Mouse (Mus musculus) heart, postnatal 14 days (tissue): ENCODE data around the gene Gpr108. TPM values are rescaled to one million over a fixed set of nuclear protein-coding genes. Genes with fewer than 3 reads are reported as not detected.
A peak's percentile ranks its signal among the peaks of the same experiment; 100 is the strongest.
"Not testable (repeated sequence)": the region's sequence is repeated elsewhere in the genome, so short reads cannot be mapped to it uniquely, and the experiment has no call there.

Source experiments
- DNase-seq, 2 experiments: peaks; one replicate each; pipeline ENCODE4 v3.0.0; 2021 to 2022
- intact Hi-C: fragments of 180-260 bp; cut with DNase I; formaldehyde crosslinking; loops from one replicate; pipeline ENCODE4 v1.15.1; 2025
- long read RNA-seq, 2 experiments: library from polyadenylated mRNA; stranded (forward); transcript quantifications; one replicate each; pipeline ENCODE4 v2.0.0; 2021
- total RNA-seq, 2 experiments: library from RNA; stranded (reverse); gene quantifications; 2 replicates each; pipeline ENCODE4 v1.2.3; 2021

Gpr108 gene
- total RNA-seq = 10 to 100 TPM; 25.9 to 26.8 TPM
- long read RNA-seq, experiment 1, transcript Gpr108-201 (17 exons, 2,064 nt) = minor isoform, 20 of 56 reads
- long read RNA-seq, experiment 1, transcript Gpr108-204 (17 exons, 2,405 nt) = major isoform, 29 of 56 reads
- long read RNA-seq, experiment 1, partial matches to known transcripts = 2 of 56 reads
- long read RNA-seq, experiment 1, other reads (novel, unspliced or antisense) = 5 of 56 reads
- long read RNA-seq, experiment 2, transcript Gpr108-204 (17 exons, 2,405 nt) = major isoform, 22 of 51 reads
- long read RNA-seq, experiment 2, transcript Gpr108-201 (17 exons, 2,064 nt) = minor isoform, 15 of 51 reads
- long read RNA-seq, experiment 2, partial matches to known transcripts = 4 of 51 reads
- long read RNA-seq, experiment 2, other reads (novel, unspliced or antisense) = 10 of 51 reads

DNA sequence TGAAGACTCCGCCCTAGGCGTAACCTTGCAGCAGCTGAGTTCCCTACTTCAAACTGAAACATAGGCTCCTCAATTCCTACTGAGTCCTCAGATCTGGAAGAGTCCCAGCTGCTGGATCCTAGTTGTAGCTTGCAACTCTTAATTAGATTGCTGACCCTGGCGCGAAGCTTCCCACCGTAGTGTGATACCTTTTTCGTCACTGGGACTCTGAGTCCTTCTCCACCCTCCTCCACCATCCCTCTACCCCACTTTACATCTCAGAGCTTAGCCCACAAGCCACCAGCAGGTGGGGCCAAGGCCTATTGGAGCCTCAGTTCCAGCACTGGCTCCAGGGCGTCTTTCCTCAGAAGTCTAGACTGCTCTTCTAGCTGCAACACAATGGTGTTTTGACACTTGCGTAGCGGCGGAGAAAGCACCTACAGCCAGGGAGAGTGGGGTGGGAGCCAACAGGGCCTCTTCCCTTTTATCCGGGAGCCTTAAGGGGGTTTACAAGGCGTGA is at the start of gene Gpr108:
TSS of gene Gpr108 (minus strand) at position 246 of the 499 bp plus-strand sequence.
- DNase-seq = peak; percentile 81 to 84
- intact Hi-C loops = loop anchor here (5.0 to 10.0 kb wide), 2 partner anchors 236 to 253 kb away; partner anchors contain the start of genes Alkbh7, Clpp, Gm17949 and Gtf2f1

DNA sequence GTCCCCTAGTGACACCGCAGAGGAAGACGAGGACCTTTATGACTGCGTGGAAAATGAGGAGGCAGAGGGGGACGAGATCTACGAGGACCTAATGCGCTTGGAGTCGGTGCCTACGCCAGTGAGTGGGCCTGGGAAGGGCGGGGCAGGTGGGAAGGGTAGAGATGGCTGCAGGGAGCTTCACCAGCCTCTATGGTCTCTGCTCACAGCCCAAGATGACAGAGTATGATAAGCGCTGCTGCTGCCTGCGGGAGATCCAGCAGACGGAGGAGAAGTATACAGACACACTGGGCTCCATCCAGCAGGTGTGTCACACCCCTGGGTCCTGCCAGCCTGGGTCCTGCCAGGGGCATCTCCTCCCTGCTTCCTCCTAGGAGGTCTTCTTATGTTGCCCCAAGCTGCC is 48.8 kb upstream of the Gpr108 start:
- intact Hi-C loops = no loop called here
- no peak for DNase-seq

DNA sequence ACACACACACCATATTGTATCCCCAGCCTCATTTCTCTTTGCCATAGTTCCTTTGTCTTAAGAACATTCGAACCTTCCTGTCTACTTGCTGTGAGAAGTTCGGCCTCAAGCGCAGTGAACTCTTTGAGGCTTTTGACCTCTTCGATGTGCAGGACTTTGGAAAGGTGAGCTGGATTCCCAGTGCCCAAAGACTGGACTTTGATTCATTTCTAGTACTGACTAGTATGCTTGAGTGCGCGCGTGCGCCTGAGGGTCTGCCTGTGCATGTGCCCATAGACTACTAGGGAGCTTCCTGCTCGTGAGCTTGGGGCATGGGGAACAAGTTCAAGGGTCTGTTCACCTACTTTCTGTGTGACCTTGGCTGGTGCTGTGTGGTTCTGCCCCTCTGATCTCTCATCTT is 47.7 kb upstream of the Gpr108 start:
- no peak for DNase-seq
- intact Hi-C loops = no loop called here

- intact Hi-C loops = no loop called here
- DNase-seq = no peak
These were observed 44.7 kb upstream of the Gpr108 start for GRCm38 (mm10) chr17:57292968-57293367.

DNA sequence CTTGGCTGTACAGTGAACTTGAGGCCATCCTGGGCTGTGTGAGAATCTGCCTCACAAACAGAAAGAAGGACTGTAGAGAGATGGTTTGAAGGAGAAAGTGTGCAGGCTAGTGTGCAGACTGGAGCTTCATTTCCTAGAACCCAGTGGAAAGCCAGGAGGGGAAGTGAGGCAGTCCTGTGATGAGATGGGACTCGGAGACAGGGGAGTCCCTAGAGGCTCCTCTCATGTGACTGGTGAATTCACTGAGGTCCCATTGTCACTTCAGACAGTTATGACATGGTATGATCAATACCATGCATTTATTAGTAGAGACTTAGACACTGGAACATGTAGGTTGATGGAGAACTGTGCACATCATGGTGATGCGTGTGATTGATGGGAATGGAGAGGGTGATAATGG is 44.1 kb upstream of the Gpr108 start:
- intact Hi-C loops = no loop called here
- DNase-seq = no peak

DNA sequence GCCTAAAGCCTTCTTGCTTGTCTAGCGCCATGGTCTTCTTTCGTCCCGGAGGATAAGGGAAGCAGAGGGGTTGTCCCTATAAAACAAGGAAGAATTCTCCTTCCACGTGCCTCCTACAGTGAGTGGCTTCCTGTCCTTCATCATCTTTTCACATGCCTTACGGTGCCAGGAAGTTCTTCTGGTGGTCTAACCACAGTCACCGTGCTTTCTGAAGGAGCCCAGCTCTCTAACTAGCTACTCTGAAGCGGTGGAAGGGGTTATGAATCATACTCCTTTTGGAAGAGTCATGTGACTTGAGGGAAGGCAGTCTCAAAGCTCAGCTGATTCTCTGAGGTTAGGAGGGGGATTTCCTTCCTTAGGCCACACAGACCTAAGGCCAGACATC is 42.4 kb upstream of the Gpr108 start:
- DNase-seq = no peak

DNA sequence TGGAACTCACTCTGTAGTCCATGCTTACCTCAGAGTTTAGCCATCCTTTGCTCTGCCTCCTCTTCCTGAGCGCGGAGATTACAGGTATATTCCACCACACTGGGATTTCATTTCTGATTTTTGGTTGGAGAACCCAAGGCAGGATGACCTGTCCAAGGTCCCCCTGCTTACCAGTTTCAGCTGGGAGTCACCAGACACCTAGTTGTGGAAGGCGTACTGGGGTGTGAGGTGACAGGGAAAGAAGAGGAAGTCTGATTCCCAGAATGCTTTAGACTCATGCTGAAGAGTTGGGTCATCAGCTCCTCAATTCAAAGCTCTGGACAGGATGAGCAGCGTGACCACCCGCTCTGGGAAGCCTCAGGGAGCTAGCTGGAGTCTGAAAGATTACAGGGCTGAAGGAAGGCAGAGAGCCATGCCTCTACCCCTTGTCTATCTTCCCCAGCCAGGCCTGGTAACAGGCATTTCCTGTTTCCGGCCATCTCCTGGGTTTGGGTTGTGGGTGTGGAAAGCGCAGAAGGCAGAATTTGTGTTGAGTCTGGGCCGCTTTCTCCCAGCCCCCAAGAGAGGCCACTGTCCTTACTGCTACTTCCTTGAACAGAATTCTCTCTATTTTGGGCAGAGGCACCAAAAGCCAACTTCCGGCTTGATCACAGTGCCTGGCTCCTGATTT is 41.9 kb upstream of the Gpr108 start:
- DNase-seq = no peak
- intact Hi-C loops = no loop called here

More for the DNA sequence above, 42.4 kb upstream of the Gpr108 start:
- intact Hi-C loops = no loop called here

DNA sequence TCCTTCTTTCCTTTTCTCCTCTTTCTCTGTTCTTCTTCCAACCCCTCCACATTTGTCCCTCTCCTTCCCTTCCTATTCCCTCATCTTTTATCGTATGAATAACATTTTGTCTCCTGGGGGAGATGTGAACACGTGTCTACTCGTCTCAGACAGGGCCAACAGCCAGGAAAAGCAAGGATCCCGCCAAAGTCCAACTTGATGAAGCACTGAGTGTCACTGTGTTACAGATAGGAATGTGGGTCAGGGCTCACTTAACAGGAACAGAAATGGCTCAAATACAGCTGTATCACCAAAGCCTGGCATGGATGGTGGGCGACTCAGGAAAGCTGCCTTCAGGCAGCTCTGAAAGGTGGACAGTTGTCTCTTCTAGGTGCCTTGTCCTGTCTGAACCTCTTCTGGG is 41.0 kb upstream of the Gpr108 start:
- no peak for DNase-seq
- intact Hi-C loops = no loop called here

DNA sequence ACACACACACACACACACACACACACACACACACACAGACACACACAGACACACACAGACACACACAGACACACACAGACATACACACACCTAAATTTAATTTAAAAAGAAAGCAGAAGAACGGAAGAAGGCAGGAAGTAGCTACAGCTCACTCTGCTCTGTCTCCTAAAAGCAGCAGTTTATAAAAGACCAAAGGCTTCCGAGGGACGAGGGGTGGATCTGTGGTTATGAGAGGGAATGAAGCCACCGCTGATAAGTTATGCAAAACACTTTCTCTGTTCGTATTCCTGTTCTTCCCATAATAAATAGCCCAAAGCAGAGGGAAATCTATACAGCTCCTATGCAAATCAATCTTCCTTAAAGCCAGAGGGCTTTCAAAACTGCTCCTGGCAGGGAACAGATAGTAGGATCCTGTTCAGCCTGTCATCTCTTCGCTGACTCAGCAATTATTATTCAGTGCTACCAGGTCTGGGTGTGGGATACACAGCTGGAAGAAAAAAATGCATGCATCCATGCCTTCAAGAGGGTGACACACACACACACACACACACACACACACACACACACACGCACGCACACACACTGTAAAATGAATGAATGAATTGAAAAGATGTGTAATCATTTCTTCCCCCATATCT is 38.6 kb upstream of the Gpr108 start:
- intact Hi-C loops = no loop called here

GRCm38 (mm10) chr17:57285077-57285476 is 36.8 kb upstream of the Gpr108 start:
- DNase-seq = no peak
- intact Hi-C loops = no loop called here

More for the DNA sequence above, 38.6 kb upstream of the Gpr108 start:
- DNase-seq = no peak

DNA sequence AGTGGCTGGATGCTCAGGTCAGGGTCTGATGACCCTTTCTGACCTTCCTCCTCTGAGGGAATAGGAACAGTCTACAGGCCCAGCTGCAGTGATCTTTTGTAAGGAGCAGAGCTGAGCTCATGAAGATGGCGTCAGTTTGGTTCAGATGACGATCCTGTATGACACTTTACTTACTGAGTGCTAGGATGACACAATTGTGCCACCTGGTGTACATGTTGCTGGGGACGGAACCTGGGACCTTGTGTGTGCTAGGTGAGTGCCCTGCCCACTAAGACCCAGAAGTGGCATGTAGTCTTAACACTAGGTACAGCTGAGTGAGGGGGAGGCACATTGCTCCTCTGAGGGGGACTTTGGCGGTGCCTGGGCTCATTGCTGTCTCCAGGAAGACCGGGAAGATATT is 35.7 kb upstream of the Gpr108 start:
- DNase-seq = no peak
- intact Hi-C loops = no loop called here

GRCm38 (mm10) chr17:57280411-57280810 is 32.2 kb upstream of the Gpr108 start:
- DNase-seq = no peak
- intact Hi-C loops = no loop called here

DNA sequence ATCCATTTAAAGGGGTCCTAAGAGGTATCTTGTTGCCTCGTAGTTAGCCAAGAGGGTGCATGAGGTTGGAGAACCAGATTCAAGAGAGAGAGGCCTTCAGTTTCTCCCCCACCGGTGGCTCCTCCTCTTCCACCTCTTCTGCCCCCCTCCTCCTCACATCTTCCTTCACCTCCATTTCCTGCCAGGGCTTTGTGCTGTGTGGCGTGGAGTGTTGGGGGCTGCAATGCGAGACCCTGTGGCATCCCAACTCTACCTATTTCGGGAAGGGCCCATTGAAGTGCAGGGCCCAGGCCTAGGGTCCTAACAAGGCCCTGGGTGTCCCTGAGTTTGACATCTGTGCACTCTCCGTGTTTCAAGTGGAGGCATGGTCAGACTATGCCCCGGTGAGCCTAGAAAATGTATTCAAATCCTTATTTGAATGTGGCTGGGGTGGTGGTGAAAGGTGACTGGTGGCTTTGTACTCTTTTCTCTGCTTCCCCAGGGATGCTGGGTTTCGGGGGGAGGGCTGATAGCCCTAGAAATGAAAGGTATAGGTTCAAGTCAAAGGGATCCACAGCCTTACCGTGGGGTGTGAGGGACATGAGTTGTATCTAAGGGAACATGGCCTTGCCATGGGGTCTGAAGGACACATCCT is 31.5 kb upstream of the Gpr108 start:
- intact Hi-C loops = no loop called here

GRCm38 (mm10) chr17:57278943-57279590 is 30.8 kb upstream of the Gpr108 start, which contains the start of gene Vav1:
Gene Vav1, plus strand, starts transcription at chr17:57279100.
- intact Hi-C loops = no loop called here
- peak; percentile 44 to 45 for DNase-seq

More for the DNA sequence above, 31.5 kb upstream of the Gpr108 start:
- no peak for DNase-seq

DNA sequence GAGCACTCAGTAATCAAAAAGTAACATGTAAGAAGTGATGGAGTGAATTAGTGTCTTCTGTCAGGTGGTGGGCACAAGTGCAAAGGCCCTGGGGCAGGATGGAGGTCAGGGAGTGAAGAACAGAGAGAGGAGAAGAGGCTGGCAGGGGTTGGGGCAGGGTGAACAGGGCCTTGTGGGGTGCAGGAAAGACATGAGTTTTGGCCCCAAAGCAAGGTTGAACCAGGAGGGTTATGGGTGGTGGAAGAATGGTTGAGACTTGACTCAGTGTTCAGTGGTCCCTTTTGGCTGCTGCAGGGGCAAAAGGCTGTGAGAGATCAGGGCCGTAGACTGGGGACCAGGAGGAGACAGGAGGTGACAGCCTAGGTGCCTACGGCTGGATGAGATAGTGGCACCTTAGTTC is 30.3 kb upstream of the Gpr108 start:
- intact Hi-C loops = no loop called here
- DNase-seq = no peak

GRCm38 (mm10) chr17:57277598-57278261 is 29.5 kb upstream of the Gpr108 start:
- intact Hi-C loops = loop anchor here (1.0 to 2.0 kb wide), 2 partner anchors 57 to 58 kb away; no protein-coding TSS in a partner anchor
- not testable (repeated sequence) for DNase-seq

GRCm38 (mm10) chr17:57276634-57277121 is 28.4 kb upstream of the Gpr108 start:
- peak; percentile 76 to 80 for DNase-seq
- intact Hi-C loops = loop anchor here (1.0 to 2.0 kb wide), 2 partner anchors 57 to 58 kb away; no protein-coding TSS in a partner anchor

- DNase-seq = no peak
- intact Hi-C loops = loop anchor here (1.0 to 2.0 kb wide), 2 partner anchors 26 to 59 kb away; no protein-coding TSS in a partner anchor
These were observed 27.7 kb upstream of the Gpr108 start for GRCm38 (mm10) chr17:57275997-57276351.
